Mouse (Mus musculus) gastrocnemius, postnatal 14 days (tissue): ENCODE measurements around the gene Rbm19. TPM values are rescaled to one million over a fixed set of nuclear protein-coding genes. Genes with fewer than 3 reads are reported as not detected.
"Not testable (repeated sequence)": the region's sequence is repeated elsewhere in the genome, so short reads cannot be mapped to it uniquely, and the experiment has no call there.

Source experiments
- DNase-seq: peaks from one replicate; pipeline ENCODE4 v3.0.0; 2021; ENCODE audit warnings: mixed read lengths
- intact Hi-C: fragments of 180-260 bp; cut with DNase I; formaldehyde crosslinking; loops from one replicate; pipeline ENCODE4 v1.15.1; 2025; ENCODE audit warnings: low total_unique reads
- long read RNA-seq, 2 experiments: library from polyadenylated mRNA; stranded (forward); transcript quantifications; one replicate each; pipeline ENCODE4 v2.0.0; 2021
- total RNA-seq, 2 experiments: library from RNA; stranded (reverse); gene quantifications; 2 replicates each; pipeline ENCODE4 v1.2.3; 2021

Gene Rbm19
- total RNA-seq: 10 to 100 TPM; 14.4 to 18.6 TPM
- long read RNA-seq, experiment 1, full-length matches to known transcripts: 1 of 6 reads
- long read RNA-seq, experiment 1, partial matches to known transcripts: 5 of 6 reads
- long read RNA-seq, experiment 1, other reads (novel, unspliced or antisense): 0 of 6 reads
- long read RNA-seq, experiment 2, full-length matches to known transcripts: 2 of 6 reads
- long read RNA-seq, experiment 2, partial matches to known transcripts: 3 of 6 reads
- long read RNA-seq, experiment 2, other reads (novel, unspliced or antisense): 1 of 6 reads

- intact Hi-C loops: no loop called here
- peak; percentile 95 for DNase-seq
Measured at GRCm38 (mm10) chr5:120116261-120117050, at the start of gene Rbm19. Rbm19 (plus strand) TSS chr5:120116465.

GRCm38 (mm10) chr5:120067266-120067665, 49.0 kb upstream of the Rbm19 start:
- intact Hi-C loops: no loop called here
- no peak for DNase-seq

- intact Hi-C loops: no loop called here
- DNase-seq: no peak
Measured at GRCm38 (mm10) chr5:120074101-120074500, 42.2 kb upstream of the Rbm19 start.

- no peak for DNase-seq
- intact Hi-C loops: loop anchor here (10.0 kb wide), 1 partner anchor 335 kb away; no protein-coding TSS in a partner anchor
Measured at GRCm38 (mm10) chr5:120080027-120080426, 36.2 kb upstream of the Rbm19 start.

DNA sequence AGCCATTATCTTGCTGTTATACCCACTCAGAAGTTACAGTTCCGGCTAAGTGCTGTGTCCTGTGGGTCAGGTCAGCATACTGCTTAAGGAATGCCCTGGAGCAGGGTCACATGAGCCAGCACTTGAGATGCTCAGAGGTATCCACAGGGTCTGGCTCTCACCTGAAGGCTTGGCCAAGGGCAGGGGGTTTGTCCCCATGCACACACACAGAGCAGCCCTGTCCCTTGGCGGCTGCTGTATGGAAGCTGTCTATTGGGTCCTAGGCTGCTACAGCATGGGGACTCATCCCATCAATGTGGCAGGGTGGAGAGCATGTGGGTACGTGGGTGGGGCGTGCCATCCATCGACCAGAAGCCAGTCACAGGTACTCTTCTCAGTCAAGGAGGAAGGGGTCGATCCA, 35.8 kb upstream of the Rbm19 start:
- intact Hi-C loops: loop anchor here (10.0 kb wide), 1 partner anchor 336 kb away; no protein-coding TSS in a partner anchor

GRCm38 (mm10) chr5:120088561-120088960, 27.7 kb upstream of the Rbm19 start:
- intact Hi-C loops: loop anchor here (5.0 to 10.0 kb wide), 2 partner anchors 311 to 344 kb away; no protein-coding TSS in a partner anchor
- DNase-seq: peak; percentile 86

More for the DNA sequence above, 35.8 kb upstream of the Rbm19 start:
- no peak for DNase-seq

DNA sequence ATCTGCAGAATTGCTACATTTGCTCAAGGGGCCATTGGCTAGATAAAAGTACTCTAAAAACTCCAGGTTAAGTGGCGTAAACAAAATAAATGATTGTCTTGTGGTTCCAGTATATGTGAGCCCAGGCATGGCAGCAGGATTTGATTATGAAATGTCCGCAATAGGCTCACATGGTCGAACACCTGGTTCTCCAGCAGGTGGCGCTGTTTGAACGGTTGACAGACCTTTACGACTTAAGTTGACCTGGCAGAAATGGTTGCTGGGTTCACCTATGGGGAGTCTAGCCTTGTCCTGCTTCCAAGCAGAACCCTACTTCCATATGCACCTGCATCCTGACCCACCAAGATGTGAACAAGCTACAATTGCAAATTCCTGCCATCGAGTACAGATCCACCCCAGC, 21.7 kb upstream of the Rbm19 start:
- peak; percentile 48 for DNase-seq
- intact Hi-C loops: no loop called here

GRCm38 (mm10) chr5:120097042-120097441, 19.2 kb upstream of the Rbm19 start:
- no peak for DNase-seq
- intact Hi-C loops: no loop called here

DNA sequence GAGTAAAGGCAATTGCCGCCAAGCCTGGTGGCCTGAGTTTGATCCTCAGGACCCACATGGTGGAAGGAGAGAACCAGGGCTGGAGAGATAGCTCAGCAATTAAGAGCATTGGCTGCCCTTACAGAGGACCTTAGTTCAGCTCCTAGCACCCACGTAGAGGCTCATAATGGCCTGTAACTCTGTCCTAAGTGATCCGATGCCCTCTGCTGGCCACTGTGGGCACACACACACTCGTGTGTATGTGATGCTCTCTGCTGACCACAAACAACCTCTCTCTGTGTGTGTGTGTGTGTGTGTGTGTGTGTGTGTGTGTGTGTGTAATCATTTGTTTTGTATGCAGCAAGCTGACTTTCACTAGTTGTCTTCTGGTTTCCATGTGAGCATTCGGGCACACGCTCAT, 15.5 kb upstream of the Rbm19 start:
- DNase-seq: no peak

GRCm38 (mm10) chr5:120102097-120102496, 14.2 kb upstream of the Rbm19 start:
- intact Hi-C loops: no loop called here

More for the DNA sequence above, 15.5 kb upstream of the Rbm19 start:
- intact Hi-C loops: no loop called here

GRCm38 (mm10) chr5:120102732-120103131, 13.5 kb upstream of the Rbm19 start:
- intact Hi-C loops: no loop called here

More at GRCm38 (mm10) chr5:120102097-120102496, 14.2 kb upstream of the Rbm19 start:
- DNase-seq: no peak

DNA sequence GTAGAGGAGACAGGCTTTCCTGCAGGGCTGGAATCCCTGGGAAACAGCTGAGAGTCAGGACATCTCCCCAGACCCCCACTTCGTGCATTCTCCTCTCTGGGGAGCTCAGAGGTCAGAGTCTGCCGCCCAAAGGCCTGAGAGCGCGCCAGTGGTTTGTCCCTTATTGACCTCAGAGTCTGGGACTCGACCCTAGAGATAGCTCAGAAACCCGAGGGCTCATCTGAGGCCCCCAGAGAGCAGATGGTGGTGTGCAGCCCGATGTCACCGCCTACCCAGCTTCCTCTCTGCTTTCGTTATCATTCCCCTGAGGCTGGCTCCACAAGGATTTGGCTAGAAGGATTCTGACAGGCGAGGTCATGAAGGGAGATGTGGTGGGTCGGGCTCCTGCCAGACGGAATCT, 12.8 kb upstream of the Rbm19 start:
- intact Hi-C loops: no loop called here
- no peak for DNase-seq

More at GRCm38 (mm10) chr5:120102732-120103131, 13.5 kb upstream of the Rbm19 start:
- DNase-seq: peak; percentile 47

DNA sequence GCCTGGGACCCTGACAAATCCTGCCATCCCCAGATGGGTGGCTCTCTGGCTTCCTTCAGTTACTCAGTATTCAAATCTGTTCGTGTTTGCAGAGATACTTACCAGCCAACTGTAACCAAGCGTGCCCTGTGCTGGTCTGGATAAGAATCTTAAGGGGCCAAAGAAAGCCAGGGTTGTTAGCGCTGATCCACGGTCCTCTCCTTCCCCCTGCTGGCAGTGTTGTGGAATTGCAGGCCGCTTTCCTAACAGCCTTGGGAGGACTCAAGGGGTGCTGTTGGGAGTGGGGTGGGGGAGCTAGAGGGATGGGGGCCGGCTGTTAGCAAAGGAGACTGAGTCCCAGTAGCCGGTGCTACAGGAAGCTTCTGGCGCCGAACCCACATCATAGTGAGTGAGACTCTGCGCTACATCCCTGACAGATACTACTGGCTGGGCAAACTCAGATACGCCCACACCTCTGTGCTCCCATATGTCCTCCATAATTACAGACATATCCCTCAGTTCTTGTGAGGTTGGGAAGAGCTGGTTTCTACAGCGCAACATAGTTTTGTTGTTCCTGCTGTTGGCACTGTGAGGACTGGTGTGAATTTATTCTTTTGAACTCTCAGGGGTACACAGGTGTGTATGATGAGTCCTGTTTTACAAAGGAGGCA, 9.7 kb upstream of the Rbm19 start:
- DNase-seq: no peak
- intact Hi-C loops: no loop called here

- no peak for DNase-seq
- intact Hi-C loops: no loop called here
Measured at GRCm38 (mm10) chr5:120114361-120114760, 1.9 kb upstream of the Rbm19 start.

GRCm38 (mm10) chr5:120117161-120117560, 896 bp downstream of the Rbm19 start:
- DNase-seq, intact Hi-C loops: not testable (repeated sequence)

- DNase-seq: no peak
- intact Hi-C loops: no loop called here
Measured at GRCm38 (mm10) chr5:120124881-120125690, 8.8 kb downstream of the Rbm19 start.

GRCm38 (mm10) chr5:120127641-120128040, 11.4 kb downstream of the Rbm19 start:
- intact Hi-C loops: no loop called here
- DNase-seq: no peak

DNA sequence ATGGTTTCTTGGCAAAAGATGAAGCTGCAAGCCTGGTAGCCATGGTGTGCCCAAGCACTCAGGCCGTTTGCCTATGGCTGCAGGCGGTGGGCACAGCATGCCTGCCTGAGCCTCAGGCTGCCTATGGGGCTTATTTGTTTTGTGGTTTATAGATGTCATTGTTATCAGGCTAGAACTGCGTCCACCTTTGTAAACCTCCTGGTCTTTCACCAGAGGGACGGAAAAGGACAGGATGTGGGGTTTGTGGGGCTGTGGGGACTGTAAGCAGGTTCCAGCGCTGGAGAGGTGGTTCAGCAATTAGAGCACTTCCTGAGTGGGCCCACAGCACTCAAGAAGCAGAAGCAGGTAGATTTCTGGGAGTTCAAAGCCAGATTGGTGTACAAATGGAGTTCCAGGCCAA, 12.2 kb downstream of the Rbm19 start:
- intact Hi-C loops: no loop called here
- DNase-seq: no peak

DNA sequence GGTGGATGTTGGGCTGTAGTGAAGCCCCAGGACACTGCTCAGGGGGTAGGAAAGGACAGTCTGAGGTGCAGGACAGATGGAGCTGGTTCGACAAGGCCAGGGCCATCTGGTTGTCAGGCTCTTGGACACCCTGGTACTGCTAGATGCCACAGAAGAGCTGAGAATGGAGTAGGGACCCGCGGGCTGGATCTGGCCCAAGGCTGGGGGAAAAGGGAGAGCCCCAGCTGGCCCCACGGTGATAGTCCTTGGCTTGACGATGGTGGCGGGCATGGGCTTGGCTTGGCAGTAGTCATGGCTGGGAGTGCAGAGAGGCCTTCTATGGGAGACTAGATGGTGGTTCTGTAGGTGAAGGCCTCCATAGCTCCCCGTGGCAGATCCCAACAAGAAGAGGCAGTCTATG, 12.8 kb downstream of the Rbm19 start:
- no peak for DNase-seq

More for the DNA sequence above, 12.8 kb downstream of the Rbm19 start:
- intact Hi-C loops: no loop called here
